Mouse (Mus musculus) MEL (cell line): ENCODE measurements around the gene Sox21. TPM values are rescaled to one million over a fixed set of nuclear protein-coding genes. Genes with fewer than 3 reads are reported as not detected.

Experiments
- DNase-seq: peaks from one replicate; pipeline ENCODE4 v3.0.0; 2011; ENCODE audit warnings: low read depth, low spot score
- H3K27ac ChIP-seq: 2 replicates; pipeline ENCODE4 v1.5.1; 2012; ENCODE audit warnings: low read depth, mild to moderate bottlenecking, control low read depth, low read length, moderate library complexity; ENCODE audit not compliant: control insufficient read depth
- H3K27me3 ChIP-seq, 2 experiments: fragments of 150-350 bp in 1 of 2; sonication (generic) in 1 of 2; 2 replicates each; pipeline ENCODE4 v1.6.1; 2012; ENCODE audit warnings: low read length in 2 of 2, mild to moderate bottlenecking in 2 of 2, improper control_type of control experiment in 1 of 2, moderate library complexity in 1 of 2; ENCODE audit not compliant: insufficient read depth in 2 of 2, control insufficient read depth in 1 of 2
- H3K36me3 ChIP-seq, 2 experiments: 2 replicates each; pipeline ENCODE4 v1.6.1; 2012 to 2014; ENCODE audit warnings: low read length in 2 of 2, improper control_type of control experiment in 1 of 2, inconsistent platforms in 1 of 2, mild to moderate bottlenecking in 1 of 2; ENCODE audit not compliant: insufficient read depth in 2 of 2, control insufficient read depth in 1 of 2
- H3K4me1 ChIP-seq, 2 experiments: fragments of 150-350 bp in 1 of 2; sonication (generic) in 1 of 2; 2 replicates each; pipeline ENCODE4 v1.6.1; 2012; ENCODE audit warnings: low read length in 2 of 2, improper control_type of control experiment in 1 of 2, mild to moderate bottlenecking in 1 of 2; ENCODE audit not compliant: insufficient read depth in 2 of 2, control insufficient read depth in 1 of 2
- H3K4me3 ChIP-seq, 2 experiments: fragments of 150-350 bp in 1 of 2; sonication (generic) in 1 of 2; 2 replicates each; pipeline ENCODE4 v1.5.1; 2012; ENCODE audit warnings: low read depth in 2 of 2, low read length in 2 of 2, mild to moderate bottlenecking in 2 of 2, moderate library complexity in 2 of 2, control low read depth in 1 of 2, improper control_type of control experiment in 1 of 2; ENCODE audit not compliant: control insufficient read depth in 1 of 2, insufficient read depth in 1 of 2
- H3K79me2 ChIP-seq: 2 replicates; pipeline ENCODE4 v1.6.1; 2012; ENCODE audit warnings: mild to moderate bottlenecking, low read length, moderate library complexity; ENCODE audit not compliant: control insufficient read depth, poor library complexity, insufficient read depth
- H3K9ac ChIP-seq: 2 replicates; pipeline ENCODE4 v1.6.1; 2012; ENCODE audit warnings: low read depth, mild to moderate bottlenecking, control low read depth, low read length, moderate library complexity; ENCODE audit not compliant: control insufficient read depth, poor library complexity, severe bottlenecking
- H3K9me3 ChIP-seq: fragments of 150-350 bp; sonication (generic); replicated peaks from 2 replicates; pipeline ENCODE4 v1.6.1; 2012; ENCODE audit warnings: mild to moderate bottlenecking, low read length, improper control_type of control experiment, moderate library complexity; ENCODE audit not compliant: insufficient read depth
- CHD1 ChIP-seq: IDR thresholded peaks from 2 replicates; pipeline ENCODE4 v1.6.1; 2012; ENCODE audit warnings: low read depth, mild to moderate bottlenecking, inconsistent platforms, low read length, improper control_type of control experiment
- CTCF ChIP-seq, 3 experiments: IDR thresholded peaks in 2 of 3; conservative IDR thresholded peaks in 1 of 3; 2 replicates each; pipeline ENCODE4 v1.5.1; 2011 to 2012; ENCODE audit warnings: low read length in 3 of 3, low read depth in 2 of 3, mild to moderate bottlenecking in 2 of 3, improper control_type of control experiment in 1 of 3, inconsistent platforms in 1 of 3, mixed read lengths in 1 of 3, moderate library complexity in 1 of 3; ENCODE audit not compliant: control insufficient read depth in 1 of 3, insufficient read depth in 1 of 3, poor library complexity in 1 of 3, severe bottlenecking in 1 of 3
- ELF1 ChIP-seq: IDR thresholded peaks from 2 replicates; pipeline ENCODE4 v1.6.1; 2014; ENCODE audit warnings: low read depth, mild to moderate bottlenecking, inconsistent platforms, low read length, improper control_type of control experiment, moderate library complexity
- EP300 ChIP-seq, 2 experiments: IDR thresholded peaks; 2 replicates each; pipeline ENCODE4 v1.6.1; 2011; ENCODE audit warnings: improper control_type of control experiment in 2 of 2, low read length in 2 of 2, low read depth in 1 of 2, mild to moderate bottlenecking in 1 of 2
- ETS1 ChIP-seq: IDR thresholded peaks from 2 replicates; pipeline ENCODE4 v1.6.1; 2012; ENCODE audit warnings: low read depth, mild to moderate bottlenecking, inconsistent platforms, low read length, improper control_type of control experiment, moderate library complexity
- GATA1 ChIP-seq: IDR thresholded peaks from 2 replicates; pipeline ENCODE4 v1.6.1; 2011; ENCODE audit warnings: low read depth, low read length, improper control_type of control experiment
- HCFC1 ChIP-seq: IDR thresholded peaks from 2 replicates; pipeline ENCODE4 v1.6.1; 2012; ENCODE audit warnings: low read depth, mild to moderate bottlenecking, inconsistent platforms, low read length, improper control_type of control experiment, moderate library complexity
- KAT2A ChIP-seq: conservative IDR thresholded peaks from 2 replicates; pipeline ENCODE4 v1.6.1; 2012; ENCODE audit warnings: low read depth, low read length, improper control_type of control experiment, inconsistent platforms
- MAX ChIP-seq: IDR thresholded peaks from 2 replicates; pipeline ENCODE4 v1.6.1; 2011; ENCODE audit warnings: low read length, improper control_type of control experiment
- MEF2A ChIP-seq: IDR thresholded peaks from 2 replicates; pipeline ENCODE4 v1.6.1; 2014; ENCODE audit warnings: low read depth, mild to moderate bottlenecking, inconsistent platforms, low read length, improper control_type of control experiment; ENCODE audit not compliant: poor library complexity, insufficient replicate concordance, severe bottlenecking; ENCODE audit errors: extremely low read depth
- MYB ChIP-seq: IDR thresholded peaks from 2 replicates; pipeline ENCODE4 v1.6.1; 2011; ENCODE audit warnings: mild to moderate bottlenecking, low read depth, low read length, improper control_type of control experiment
- POLR2AphosphoS2 ChIP-seq: IDR thresholded peaks from 2 replicates; pipeline ENCODE4 v1.6.1; 2011; ENCODE audit warnings: low read length, improper control_type of control experiment
- RCOR1 ChIP-seq: IDR thresholded peaks from 2 replicates; pipeline ENCODE4 v1.6.1; 2012; ENCODE audit warnings: low read depth, mild to moderate bottlenecking, inconsistent platforms, low read length, improper control_type of control experiment
- SMC3 ChIP-seq: IDR thresholded peaks from 2 replicates; pipeline ENCODE4 v1.6.1; 2011; ENCODE audit warnings: low read depth, low read length, improper control_type of control experiment
- TAL1 ChIP-seq: IDR thresholded peaks from 2 replicates; pipeline ENCODE4 v1.6.1; 2012; ENCODE audit warnings: mild to moderate bottlenecking, inconsistent platforms, low read length, moderate library complexity, mixed read lengths
- TCF12 ChIP-seq: IDR thresholded peaks from 2 replicates; pipeline ENCODE4 v1.6.1; 2014; ENCODE audit warnings: low read depth, mild to moderate bottlenecking, inconsistent platforms, low read length, improper control_type of control experiment, moderate library complexity
- USF1 ChIP-seq: IDR thresholded peaks from 2 replicates; pipeline ENCODE4 v1.6.1; 2014; ENCODE audit warnings: low read depth, mild to moderate bottlenecking, inconsistent platforms, low read length, improper control_type of control experiment, moderate library complexity
- ZC3H11A ChIP-seq: IDR thresholded peaks from 2 replicates; pipeline ENCODE4 v1.6.1; 2012; ENCODE audit warnings: low read depth, mild to moderate bottlenecking, inconsistent platforms, low read length, improper control_type of control experiment
- ZMIZ1 ChIP-seq: IDR thresholded peaks from 2 replicates; pipeline ENCODE4 v1.6.1; 2012; ENCODE audit warnings: low read depth, mild to moderate bottlenecking, inconsistent platforms, low read length, improper control_type of control experiment, moderate library complexity
- ZNF384 ChIP-seq: IDR thresholded peaks from 2 replicates; pipeline ENCODE4 v1.6.1; 2012; ENCODE audit warnings: low read depth, mild to moderate bottlenecking, inconsistent platforms, low read length, improper control_type of control experiment
- polyA plus RNA-seq, 2 experiments: library from polyadenylated mRNA; stranded (reverse) in 1 of 2; unstranded in 1 of 2; fragments of >175 nt in 1 of 2; fragments of >200 nt in 1 of 2; gene quantifications; 2 replicates each; pipeline versions ENCODE4 v1.2.1 to v1.2.4; 2012; ENCODE audit warnings: low replicate concordance in 2 of 2, low read depth in 1 of 2; ENCODE audit not compliant: insufficient read length in 2 of 2, insufficient read depth in 1 of 2, missing spikeins in 1 of 2
- total RNA-seq: library from RNA; depleted of rRNA; stranded (reverse); fragments of 300-350 nt; gene quantifications from 2 replicates; pipeline ENCODE4 v1.2.3, GENCODE M21; 2012

Gene Sox21
- total and polyA plus RNA-seq, 3 experiments: not detected

GRCm38 (mm10) chr14:118197063-118197462, 39.8 kb downstream of the Sox21 start:
- Histone ChIP-seq H3K79me2 (no peaks in the 10 kb centered on the region), H3K27me3 (no peaks in the 10 kb centered on the region), H3K4me1 (peaks cover 5 to 9% of the 10 kb centered on the region in 2 experiments; a peak in 3 of 4 replicates), H3K4me3 (peak overlapping the region in 1 of 2 experiments; percentile 38; a peak in 2 of 4 replicates), H3K36me3 (peaks cover 0 to 10% of the 10 kb centered on the region in 2 experiments; a peak in 2 of 4 replicates), H3K27ac (no peak overlapping the region; the same call in 1 of the 2 replicates), H3K9me3 (no peaks in the 10 kb centered on the region), H3K9ac (no peak overlapping the region)
- DNase-seq: peak; percentile 62
- TF ChIP-seq POLR2AphosphoS2: no peak
- no peak for TF ChIP-seq TAL1
- no peak for TF ChIP-seq ZNF384
- 0 out of 2 replicates have a peak, but pooled peaks have one; percentile 17 for TF ChIP-seq ETS1
- TF ChIP-seq MAX: no peak
- TF ChIP-seq MEF2A: no peak
- no peak for TF ChIP-seq ELF1
- no peak for TF ChIP-seq HCFC1
- no peak for TF ChIP-seq CTCF (IDR thresholded peaks at IDR 0.05 in 2 of 3, conservative IDR thresholded peaks at IDR 0.05 in 1 of 3; ENCODE audit: control insufficient read depth in 1 of 3, insufficient read depth in 1 of 3, low read depth in 2 of 3, low read length in 3 of 3, poor library complexity in 1 of 3, severe bottlenecking in 1 of 3)
- TF ChIP-seq GATA1: peak; percentile 75
- no peak for TF ChIP-seq TCF12
- TF ChIP-seq ZMIZ1: no peak
- no peak for TF ChIP-seq ZC3H11A
- no peak for TF ChIP-seq KAT2A
- TF ChIP-seq USF1: no peak
- TF ChIP-seq RCOR1: peak; percentile 32; the same call in 1 of the 2 replicates
- peak in 1 of 2 experiments; percentile 34; a peak in 1 of 4 replicates for TF ChIP-seq EP300 (IDR thresholded peaks at IDR 0.05; ENCODE audit: low read depth in 1 of 2, low read length in 2 of 2)
- TF ChIP-seq CHD1: no peak

DNA sequence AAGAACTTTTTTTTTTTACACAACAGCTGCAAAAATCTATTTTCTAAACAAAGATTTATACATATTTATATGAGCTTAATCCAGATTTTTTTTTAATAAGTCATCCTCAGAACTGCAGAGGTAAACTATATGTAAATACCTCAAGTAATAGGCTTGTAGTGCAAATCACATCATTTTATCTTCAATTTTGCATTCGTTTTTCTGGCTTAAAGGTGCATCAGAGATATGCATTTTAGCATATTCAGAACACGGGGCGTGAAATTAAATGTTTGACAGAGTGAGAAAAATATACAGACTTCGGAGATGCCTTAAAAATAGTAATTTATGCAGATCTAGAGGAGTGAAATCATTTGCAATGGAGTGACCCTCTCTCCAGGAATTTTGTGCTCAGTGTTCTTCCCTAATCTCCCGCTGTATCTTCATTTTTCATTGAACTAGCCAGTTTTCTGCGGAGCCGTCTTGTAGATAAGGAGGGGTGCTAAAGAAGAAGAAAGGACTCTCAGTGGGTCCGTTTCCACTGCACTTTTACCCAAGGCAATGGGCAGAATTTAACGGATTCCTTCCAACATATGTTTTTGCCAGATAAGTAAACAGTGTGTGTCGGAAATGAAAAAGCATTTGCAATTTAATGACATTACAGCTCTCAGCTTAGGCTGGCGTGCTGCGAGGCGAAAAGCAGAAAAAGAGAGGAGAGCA, 42.5 kb downstream of the Sox21 start:
- TF ChIP-seq TCF12: peak; percentile 66; the same call in 1 of the 2 replicates
- TF ChIP-seq TAL1: peak; percentile 52
- TF ChIP-seq GATA1: peak; percentile 63
- TF ChIP-seq ETS1: peak; percentile 76
- TF ChIP-seq SMC3: no peak
- TF ChIP-seq KAT2A: no peak
- TF ChIP-seq MYB: peak; percentile 64
- peak; percentile 71 to 81 for TF ChIP-seq EP300 (IDR thresholded peaks at IDR 0.05; ENCODE audit: low read depth in 1 of 2, low read length in 2 of 2)
- DNase-seq: peak; percentile 63
- no peaks in the 10 kb centered on the region for H3K79me2 ChIP-seq

More for the DNA sequence above, 42.5 kb downstream of the Sox21 start:
- Histone ChIP-seq H3K36me3 (peaks cover 0 to 10% of the 10 kb centered on the region in 2 experiments; a peak in 2 of 4 replicates), H3K9me3 (no peaks in the 10 kb centered on the region), H3K27ac (peak overlapping the region; percentile 20), H3K9ac (peak overlapping the region; percentile 3), H3K4me3 (peak overlapping the region; percentile 13 to 36), H3K27me3 (no peaks in the 10 kb centered on the region), H3K4me1 (peaks cover 5 to 9% of the 10 kb centered on the region in 2 experiments; a peak in 3 of 4 replicates)
